Comparison of ENCODE assay signal across 8 mouse cellular contexts in the genomic region with DNA sequence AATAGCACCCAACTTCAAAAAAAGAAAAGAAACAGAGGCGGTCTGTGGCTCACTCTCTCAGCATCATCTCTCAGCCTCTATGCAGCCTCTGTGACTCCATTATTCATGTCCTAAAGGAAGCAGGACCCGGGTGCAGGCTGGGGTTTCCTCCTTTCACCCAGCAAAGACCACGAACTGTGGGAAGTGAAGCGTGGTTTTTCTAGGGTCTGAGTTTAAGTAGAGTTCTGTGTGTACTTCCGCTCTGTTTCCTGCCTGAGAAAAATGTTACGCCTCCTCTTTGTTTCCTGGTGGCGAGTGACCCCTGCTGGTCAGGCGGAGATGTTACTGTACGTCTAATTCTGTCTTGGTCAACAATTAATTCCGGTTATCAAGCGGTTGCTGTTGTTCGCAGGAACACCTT.
DNase-seq lines count a peak whose midpoint lies in the region; ATAC-seq lines count a peak whose summit lies in the region.

No protein-coding gene starts in this region.

- peak overlapping the region; percentile 23 for H3K4me3 ChIP-seq in hindbrain, embryonic 12.5 days

- no peaks in the 10 kb centered on the region for H3K9me3 ChIP-seq in hindbrain, embryonic 12.5 days (replicated peaks)

- no peaks in the 10 kb centered on the region for H3K27me3 ChIP-seq in hindbrain, embryonic 12.5 days

- DNase-seq in MN1 (ENCODE audit: low spot score): peak; percentile 79
- DNase-seq in cerebellum, adult 8-10 months: peak; percentile 59
- peak; percentile 43 to 73 for DNase-seq in frontal cortex, postnatal 10 days (ENCODE audit: low spot score in 2 of 2)
- DNase-seq in layer of hippocampus, postnatal 10 days (ENCODE audit: low spot score in 2 of 2): peak; percentile 87 to 89
- DNase-seq in lung, postnatal 10 days: peak; percentile 83
- peak; percentile 73 for DNase-seq in ovary, postnatal 36 days (ENCODE audit: low spot score)
- peak; percentile 86 for DNase-seq in thymus, postnatal 25 days

- H3K27ac ChIP-seq in hindbrain, embryonic 12.5 days: no peak overlapping the region

- no peak overlapping the region for H3K9ac ChIP-seq in hindbrain, embryonic 12.5 days

- WGBS in hindbrain, embryonic 12.5 days: 20% methylated on average over 12 of the region's 12 CpGs

- H3K4me2 ChIP-seq in hindbrain, embryonic 12.5 days (replicated peaks): peak overlapping the region; percentile 48

- peak; percentile 61 for ATAC-seq in hindbrain, embryonic 12.5 days (ENCODE audit: low FRiP score)

- no peaks in the 10 kb centered on the region for H3K36me3 ChIP-seq in hindbrain, embryonic 12.5 days

- peaks cover 3% of the 10 kb centered on the region; the same call in 1 of the 2 replicates for H3K4me1 ChIP-seq in hindbrain, embryonic 12.5 days
